Mouse (Mus musculus) olfactory bulb, adult 2 months (tissue): ENCODE results near the gene Tnk2.
A peak's percentile ranks its signal among the peaks of the same experiment; 100 is the strongest.

Experiments used
- CTCF ChIP-seq: fragments of 200-500 bp; IDR thresholded peaks from 2 replicates; pipeline ENCODE4 v1.5.1; 2012; ENCODE audit warnings: low read depth, mild to moderate bottlenecking, low read length, moderate library complexity; ENCODE audit not compliant: insufficient read depth
- POLR2A ChIP-seq: fragments of 200-500 bp; IDR thresholded peaks from 2 replicates; pipeline ENCODE4 v1.6.1; 2012; ENCODE audit warnings: mild to moderate bottlenecking, low read depth, low read length, moderate library complexity; ENCODE audit not compliant: insufficient read depth

DNA sequence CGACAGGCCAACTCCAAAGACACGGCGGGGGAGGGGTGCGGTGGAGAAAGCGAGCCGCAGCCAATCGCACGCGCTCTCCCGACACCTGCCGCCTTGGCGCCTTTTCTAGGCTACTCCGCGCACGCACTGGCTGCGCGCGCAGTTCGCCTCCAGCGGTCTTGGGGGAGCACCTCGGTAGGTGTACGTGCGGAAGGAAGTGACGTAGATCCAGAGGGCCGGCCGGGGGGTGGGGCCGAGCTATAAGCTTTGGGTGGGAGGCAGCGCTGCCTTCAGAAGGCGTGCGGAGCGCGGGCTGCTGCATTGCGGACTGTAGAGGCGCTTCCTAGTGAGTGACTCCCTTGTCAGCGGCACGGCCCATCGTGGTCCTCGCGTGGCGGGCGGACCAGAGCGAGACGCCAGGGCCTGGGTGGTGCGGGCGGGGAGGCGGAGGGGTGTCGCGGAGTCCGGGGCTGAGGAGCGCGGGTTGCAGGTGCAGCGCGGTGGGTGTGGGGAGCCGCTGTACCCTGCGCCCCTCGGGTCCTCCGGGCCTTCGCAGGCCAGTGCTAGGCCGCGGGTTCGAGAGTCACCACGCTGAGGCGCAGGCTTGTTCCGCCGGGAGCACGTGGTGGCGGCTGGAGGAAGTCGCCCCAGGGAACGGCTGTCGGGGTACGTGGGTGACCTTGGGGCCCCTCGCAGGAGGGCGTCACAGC is 34.8 kb upstream of the Tnk2 start, which contains the start of gene Tfrc:
- TF ChIP-seq CTCF (no peak), POLR2A (peak; percentile 99)
